Mouse (Mus musculus) liver, adult 2 months (tissue): ENCODE data around the gene Liph.

Experiments used
- CTCF ChIP-seq: fragments of 200-500 bp; IDR thresholded peaks from 2 replicates; pipeline ENCODE4 v1.5.1; 2011; ENCODE audit warnings: low read depth, low read length, control low read depth
- POLR2A ChIP-seq: fragments of 200-500 bp; IDR thresholded peaks from 2 replicates; pipeline ENCODE4 v1.6.1; 2011; ENCODE audit warnings: low read length, control low read depth; ENCODE audit not compliant: insufficient read depth; ENCODE audit errors: extremely low read depth

DNA sequence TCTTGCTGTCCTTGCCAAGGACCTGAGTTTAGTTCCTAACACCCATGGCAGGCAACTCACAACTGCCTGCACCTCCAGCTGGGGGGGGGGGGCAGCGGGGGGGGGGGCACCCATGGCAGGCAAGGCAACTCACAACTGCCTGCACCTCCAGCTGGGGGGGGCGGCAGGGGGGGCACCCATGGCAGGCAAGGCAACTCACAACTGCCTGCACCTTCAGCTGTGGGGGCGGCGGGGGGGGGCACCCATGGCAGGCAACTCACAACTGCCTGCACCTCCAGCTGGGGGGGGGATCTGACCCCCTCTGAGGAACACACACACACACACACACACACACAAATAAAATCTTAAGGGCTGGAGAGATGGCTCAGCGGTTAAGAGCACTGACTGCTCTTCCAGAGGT is 25.6 kb downstream of the Liph start:
- TF ChIP-seq POLR2A (no peak), CTCF (no peak)
